Mouse (Mus musculus): Measurements from ENCODE around the gene 1700088E04Rik. TPM values are rescaled to one million over a fixed set of nuclear protein-coding genes. Genes with fewer than 3 reads are reported as not detected.
A peak's percentile ranks its signal among the peaks of the same experiment; 100 is the strongest.

The 1700088E04Rik gene
- 115 and 133 TPM in 2 replicates for polyA plus RNA-seq (2012; rRNA removed)

GRCm38 (mm10) chr15:79140866-79141565 lies at the start of gene 1700088E04Rik, which contains the start of gene Polr2f:
1700088E04Rik (minus strand) TSS chr15:79141253.
Polr2f (plus strand) TSS chr15:79141009.
- Histone ChIP-seq H3K36me3 (ENCODE audit: control insufficient read depth, insufficient read depth, low read length) (no peaks in the 10 kb centered on the region; the same call in none of the 2 replicates), H3K4me3 (ENCODE audit: control insufficient read depth, low read depth, low read length) (peak within 1 kb of the TSS; percentile 88), H3K27ac (ENCODE audit: control insufficient read depth, insufficient read depth, low read depth, low read length) (peak within 1 kb of the TSS; percentile 58), H3K4me1 (ENCODE audit: control insufficient read depth, insufficient read depth, low read length) (no peaks in the 10 kb centered on the region; the same call in 1 of the 2 replicates), H3K27me3 (ENCODE audit: control insufficient read depth, insufficient read depth, low read length) (no peaks in the 10 kb centered on the region)
- TF ChIP-seq POLR2A (IDR thresholded peaks at IDR 0.05; ENCODE audit: control insufficient read depth, low read depth, low read length) (peak; percentile 93), CTCF (IDR thresholded peaks at IDR 0.05; ENCODE audit: control insufficient read depth, insufficient read depth, insufficient replicate concordance, low read depth, low read length) (no peak)

- Histone ChIP-seq H3K27ac (ENCODE audit: control insufficient read depth, insufficient read depth, low read depth, low read length) (no peak overlapping the region), H3K4me3 (ENCODE audit: control insufficient read depth, low read depth, low read length) (no peak overlapping the region), H3K36me3 (ENCODE audit: control insufficient read depth, insufficient read depth, low read length) (no peaks in the 10 kb centered on the region), H3K27me3 (ENCODE audit: control insufficient read depth, insufficient read depth, low read length) (no peaks in the 10 kb centered on the region), H3K4me1 (ENCODE audit: control insufficient read depth, insufficient read depth, low read length) (no peaks in the 10 kb centered on the region)
- TF ChIP-seq POLR2A (IDR thresholded peaks at IDR 0.05; ENCODE audit: control insufficient read depth, low read depth, low read length) (no peak), CTCF (IDR thresholded peaks at IDR 0.05; ENCODE audit: control insufficient read depth, insufficient read depth, insufficient replicate concordance, low read depth, low read length) (no peak)
Measured at GRCm38 (mm10) chr15:79187819-79188218, 46.8 kb upstream of the 1700088E04Rik start.

- Histone ChIP-seq H3K27ac (ENCODE audit: control insufficient read depth, insufficient read depth, low read depth, low read length) (no peak overlapping the region), H3K36me3 (ENCODE audit: control insufficient read depth, insufficient read depth, low read length) (no peaks in the 10 kb centered on the region), H3K4me1 (ENCODE audit: control insufficient read depth, insufficient read depth, low read length) (no peaks in the 10 kb centered on the region), H3K27me3 (ENCODE audit: control insufficient read depth, insufficient read depth, low read length) (no peaks in the 10 kb centered on the region), H3K4me3 (ENCODE audit: control insufficient read depth, low read depth, low read length) (no peak overlapping the region)
- TF ChIP-seq CTCF (IDR thresholded peaks at IDR 0.05; ENCODE audit: control insufficient read depth, insufficient read depth, insufficient replicate concordance, low read depth, low read length) (no peak), POLR2A (IDR thresholded peaks at IDR 0.05; ENCODE audit: control insufficient read depth, low read depth, low read length) (no peak)
Measured at GRCm38 (mm10) chr15:79185213-79185612, 44.2 kb upstream of the 1700088E04Rik start.

- Histone ChIP-seq H3K27ac (ENCODE audit: control insufficient read depth, insufficient read depth, low read depth, low read length) (no peak overlapping the region), H3K4me1 (ENCODE audit: control insufficient read depth, insufficient read depth, low read length) (no peaks in the 10 kb centered on the region), H3K36me3 (ENCODE audit: control insufficient read depth, insufficient read depth, low read length) (no peaks in the 10 kb centered on the region), H3K27me3 (ENCODE audit: control insufficient read depth, insufficient read depth, low read length) (no peaks in the 10 kb centered on the region), H3K4me3 (ENCODE audit: control insufficient read depth, low read depth, low read length) (no peak overlapping the region)
- TF ChIP-seq CTCF (IDR thresholded peaks at IDR 0.05; ENCODE audit: control insufficient read depth, insufficient read depth, insufficient replicate concordance, low read depth, low read length) (no peak), POLR2A (IDR thresholded peaks at IDR 0.05; ENCODE audit: control insufficient read depth, low read depth, low read length) (no peak)
Measured at GRCm38 (mm10) chr15:79176905-79177304, 35.9 kb upstream of the 1700088E04Rik start.

GRCm38 (mm10) chr15:79166712-79167111 lies 25.7 kb upstream of the 1700088E04Rik start:
- peaks cover 7% of the 10 kb centered on the region for H3K4me1 ChIP-seq (ENCODE audit: control insufficient read depth, insufficient read depth, low read length)
- H3K27ac ChIP-seq (ENCODE audit: control insufficient read depth, insufficient read depth, low read depth, low read length): no peak overlapping the region
- TF ChIP-seq POLR2A (IDR thresholded peaks at IDR 0.05; ENCODE audit: control insufficient read depth, low read depth, low read length) (no peak), CTCF (IDR thresholded peaks at IDR 0.05; ENCODE audit: control insufficient read depth, insufficient read depth, insufficient replicate concordance, low read depth, low read length) (no peak)
- no peak overlapping the region for H3K4me3 ChIP-seq (ENCODE audit: control insufficient read depth, low read depth, low read length)
- no peaks in the 10 kb centered on the region for H3K36me3 ChIP-seq (ENCODE audit: control insufficient read depth, insufficient read depth, low read length)
- H3K27me3 ChIP-seq (ENCODE audit: control insufficient read depth, insufficient read depth, low read length): no peaks in the 10 kb centered on the region

GRCm38 (mm10) chr15:79165140-79165539 lies 24.1 kb upstream of the 1700088E04Rik start, which contains the start of gene Sox10:
Sox10 (minus strand) TSS chr15:79165240.
- no peaks in the 10 kb centered on the region for H3K27me3 ChIP-seq (ENCODE audit: control insufficient read depth, insufficient read depth, low read length)
- H3K36me3 ChIP-seq (ENCODE audit: control insufficient read depth, insufficient read depth, low read length): no peaks in the 10 kb centered on the region
- H3K4me3 ChIP-seq (ENCODE audit: control insufficient read depth, low read depth, low read length): no peak within 1 kb of the TSS
- peaks cover 7% of the 10 kb centered on the region for H3K4me1 ChIP-seq (ENCODE audit: control insufficient read depth, insufficient read depth, low read length)
- no peak for TF ChIP-seq POLR2A (IDR thresholded peaks at IDR 0.05; ENCODE audit: control insufficient read depth, low read depth, low read length)
- no peak for TF ChIP-seq CTCF (IDR thresholded peaks at IDR 0.05; ENCODE audit: control insufficient read depth, insufficient read depth, insufficient replicate concordance, low read depth, low read length)
- H3K27ac ChIP-seq (ENCODE audit: control insufficient read depth, insufficient read depth, low read depth, low read length): no peak within 1 kb of the TSS

- Histone ChIP-seq H3K4me3 (ENCODE audit: control insufficient read depth, low read depth, low read length) (no peak overlapping the region), H3K4me1 (ENCODE audit: control insufficient read depth, insufficient read depth, low read length) (peaks cover 7% of the 10 kb centered on the region), H3K27ac (ENCODE audit: control insufficient read depth, insufficient read depth, low read depth, low read length) (no peak overlapping the region), H3K27me3 (ENCODE audit: control insufficient read depth, insufficient read depth, low read length) (no peaks in the 10 kb centered on the region), H3K36me3 (ENCODE audit: control insufficient read depth, insufficient read depth, low read length) (no peaks in the 10 kb centered on the region)
- TF ChIP-seq POLR2A (IDR thresholded peaks at IDR 0.05; ENCODE audit: control insufficient read depth, low read depth, low read length): no peak
- TF ChIP-seq CTCF (IDR thresholded peaks at IDR 0.05; ENCODE audit: control insufficient read depth, insufficient read depth, insufficient replicate concordance, low read depth, low read length): no peak
Measured at GRCm38 (mm10) chr15:79164251-79164650, 23.2 kb upstream of the 1700088E04Rik start.

All from testis, adult 2 months (tissue).